Mouse (Mus musculus) cerebellum, postnatal 36 days (tissue): Measurements from ENCODE around the gene Map3k15.

Source experiments
- DNase-seq, 2 experiments: peaks; one replicate each; pipeline ENCODE4 v3.0.0; 2021 to 2022; ENCODE audit warnings: mixed read lengths in 2 of 2

The Map3k15 gene

DNA sequence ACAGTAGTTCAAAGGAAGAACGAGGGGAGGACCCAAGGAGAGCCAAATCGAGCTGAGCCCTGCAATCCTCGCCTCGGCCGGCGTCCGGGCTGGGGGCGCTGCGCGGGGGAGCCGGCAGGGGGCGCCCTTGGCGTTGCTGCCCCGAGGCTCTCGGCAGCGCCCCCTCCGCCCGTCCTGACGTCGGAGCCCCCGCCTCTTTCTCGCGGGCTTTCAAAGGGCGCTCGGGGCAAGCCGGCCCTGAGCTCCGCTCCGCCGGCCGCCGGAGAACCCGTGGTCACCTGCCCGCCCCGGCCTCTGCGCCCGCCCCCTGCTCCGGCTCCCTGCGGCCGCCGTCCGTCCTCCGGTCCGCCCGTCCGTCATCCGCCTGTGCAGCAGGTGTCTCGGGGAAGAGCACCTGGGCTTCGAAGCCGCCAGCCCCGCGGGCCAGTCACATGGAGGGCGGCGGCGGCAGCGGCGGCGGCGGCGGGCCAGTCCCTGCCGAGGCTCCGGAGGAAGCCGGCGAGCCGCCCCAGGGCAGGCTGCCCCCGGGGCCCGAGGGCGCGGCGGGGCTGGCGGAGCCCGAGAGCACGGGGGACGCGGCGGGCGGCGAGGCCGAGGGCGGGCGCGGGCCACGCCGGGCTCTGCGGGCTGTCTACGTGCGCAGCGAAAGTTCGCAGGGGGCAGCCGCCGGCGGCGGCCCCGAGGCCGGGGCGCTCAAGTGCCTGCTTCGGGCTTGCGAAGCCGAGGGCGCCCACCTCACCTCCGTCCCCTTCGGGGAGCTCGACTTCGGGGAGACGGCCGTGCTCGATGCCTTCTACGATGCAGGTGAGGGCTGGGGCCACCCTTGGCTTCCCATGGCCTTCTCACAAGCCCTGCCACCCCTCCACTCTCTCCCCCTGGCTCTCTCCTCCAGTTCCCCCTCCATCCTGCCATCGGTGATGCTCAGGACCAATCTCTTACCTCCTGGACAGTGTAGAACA is at the start of gene Map3k15:
Map3k15 (plus strand) TSS at position 432 of the 959 bp plus-strand sequence.
- DNase-seq: peak in 1 of 2 experiments; percentile 18

DNA sequence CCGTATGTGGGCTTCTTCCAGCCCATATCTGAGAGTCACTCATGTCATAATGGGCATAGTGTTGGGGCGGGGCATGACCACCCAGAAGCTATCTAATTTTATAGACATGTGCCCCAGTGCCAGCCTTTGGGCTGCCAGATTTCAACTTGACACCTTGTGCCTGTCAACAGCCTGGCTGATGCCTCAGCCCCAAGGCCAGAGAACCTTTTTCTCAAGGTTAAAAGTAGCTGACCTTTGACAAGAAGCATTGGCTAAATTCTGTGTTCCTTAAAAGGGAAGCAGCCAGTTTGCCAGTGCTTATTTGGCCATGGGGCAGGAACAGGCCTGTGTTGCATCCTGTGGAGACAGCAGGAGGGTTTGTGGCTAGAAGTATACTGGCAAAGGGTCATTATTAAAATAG is 45.7 kb upstream of the Map3k15 start:
- no peak for DNase-seq

DNA sequence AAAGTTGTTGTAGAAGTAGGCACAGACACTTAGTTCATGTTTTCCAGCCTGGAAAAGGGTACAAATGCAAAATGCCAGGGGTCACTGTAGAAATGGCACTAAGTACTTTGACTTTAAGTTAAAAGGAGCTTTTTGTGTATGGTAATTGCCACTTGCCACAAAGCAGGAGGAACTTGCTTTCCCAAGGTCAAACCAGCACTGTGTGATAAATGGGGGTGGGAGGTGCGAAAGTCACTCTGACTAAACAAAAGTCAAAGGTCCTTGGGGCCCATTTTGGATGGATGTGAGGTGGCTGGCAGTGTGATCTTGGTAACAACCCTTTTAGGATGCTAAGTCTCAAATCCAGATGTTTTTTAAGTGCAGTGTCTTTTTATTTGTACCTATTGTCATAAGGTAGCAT is 44.6 kb upstream of the Map3k15 start:
- no peak for DNase-seq

DNA sequence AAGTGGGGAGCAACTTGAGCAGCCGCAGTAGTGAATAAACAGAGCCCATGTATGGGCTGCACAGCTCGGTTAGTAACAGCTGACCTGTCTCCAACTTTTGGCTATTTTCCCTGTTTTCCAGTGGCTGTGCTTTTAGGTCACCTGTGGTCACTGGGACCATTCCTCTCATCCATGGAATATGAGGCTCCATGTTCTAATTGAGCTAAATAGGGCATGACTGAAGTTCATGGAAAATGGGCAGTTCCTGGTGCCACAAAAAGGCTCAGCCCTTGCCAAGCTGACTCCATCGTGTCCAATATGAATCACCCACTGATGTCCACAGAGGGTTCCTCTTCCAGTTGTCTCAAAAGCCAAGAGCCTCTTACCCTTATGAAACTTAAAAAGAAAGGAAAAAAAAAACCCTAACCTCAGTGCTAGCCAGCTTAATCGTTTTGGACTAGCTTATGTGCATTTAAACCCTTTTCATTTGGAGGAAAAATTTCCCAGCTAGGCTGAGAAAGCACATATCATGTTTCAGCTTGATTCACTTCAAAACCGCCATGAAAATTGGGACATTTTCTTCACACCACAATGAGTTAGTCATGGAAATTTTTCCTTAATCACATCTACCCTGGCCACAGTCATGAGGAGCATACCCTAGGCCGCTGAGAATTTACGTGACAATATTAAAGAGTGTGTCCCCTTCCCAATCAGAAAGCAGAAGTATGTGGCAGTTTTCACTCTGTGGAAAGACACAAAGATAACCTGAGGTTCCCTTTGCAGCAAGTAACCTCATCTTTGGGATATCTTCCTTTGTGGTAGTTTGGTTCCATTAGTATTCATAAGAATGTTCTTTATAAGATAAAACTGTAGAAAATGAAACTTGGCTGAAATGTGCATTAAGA is 34.4 kb upstream of the Map3k15 start:
- DNase-seq: no peak

DNA sequence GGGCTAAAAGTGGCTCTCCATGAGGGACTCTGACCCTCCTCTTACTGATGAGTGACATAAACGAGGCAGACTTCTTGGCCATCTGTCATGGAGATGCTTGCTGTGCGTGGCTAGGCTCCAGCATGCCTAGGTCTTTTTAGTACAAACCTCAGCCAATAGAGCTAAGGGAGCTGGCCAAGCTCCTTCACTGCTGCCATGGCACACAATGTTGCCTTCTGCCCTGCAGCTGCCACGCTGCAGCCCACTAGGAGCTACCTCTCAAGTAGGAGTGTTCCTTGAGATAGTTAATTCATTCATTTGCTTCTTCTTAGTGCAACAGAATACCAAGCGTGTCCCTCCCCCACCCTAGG is 33.8 kb upstream of the Map3k15 start:
- DNase-seq: peak; percentile 71 to 72

DNA sequence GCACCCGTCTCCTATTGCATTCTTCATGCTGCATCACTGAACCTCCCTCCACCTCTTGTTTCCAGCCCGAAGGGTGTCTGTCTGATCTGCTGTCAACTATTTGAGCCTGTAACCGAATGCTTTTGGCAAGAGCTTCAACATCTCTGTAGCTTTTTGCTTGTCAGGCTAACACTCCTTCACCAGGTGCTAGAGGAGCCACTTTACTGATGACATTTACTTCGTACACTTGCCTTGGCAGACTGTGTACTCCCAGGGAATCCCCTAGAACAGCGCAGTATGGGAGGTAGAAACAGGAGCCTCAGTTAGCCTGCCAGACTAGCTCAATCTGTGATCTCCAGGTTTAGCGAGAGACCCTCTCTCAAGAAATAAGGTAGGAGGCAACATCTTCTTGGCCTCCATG is 32.8 kb upstream of the Map3k15 start:
- DNase-seq: no peak

DNA sequence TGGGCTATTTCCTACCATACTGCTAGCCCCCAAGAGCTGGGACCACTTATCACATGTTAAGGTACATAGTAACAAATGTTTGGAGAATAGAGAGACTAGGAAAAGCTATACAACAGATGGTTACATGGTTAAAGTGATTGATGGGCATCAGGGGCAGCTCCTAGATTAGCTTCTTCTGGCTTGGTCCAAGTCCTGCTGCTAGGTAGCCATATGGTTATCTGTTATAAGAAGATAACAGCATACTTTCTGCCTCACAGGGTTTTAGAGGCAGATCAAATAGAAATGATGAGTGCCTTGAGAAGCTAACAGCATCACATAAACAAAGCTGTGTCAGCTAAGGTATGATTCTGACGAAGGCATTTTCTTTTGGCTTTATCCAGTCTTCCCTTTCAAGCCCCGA is 26.8 kb upstream of the Map3k15 start:
- DNase-seq: no peak

DNA sequence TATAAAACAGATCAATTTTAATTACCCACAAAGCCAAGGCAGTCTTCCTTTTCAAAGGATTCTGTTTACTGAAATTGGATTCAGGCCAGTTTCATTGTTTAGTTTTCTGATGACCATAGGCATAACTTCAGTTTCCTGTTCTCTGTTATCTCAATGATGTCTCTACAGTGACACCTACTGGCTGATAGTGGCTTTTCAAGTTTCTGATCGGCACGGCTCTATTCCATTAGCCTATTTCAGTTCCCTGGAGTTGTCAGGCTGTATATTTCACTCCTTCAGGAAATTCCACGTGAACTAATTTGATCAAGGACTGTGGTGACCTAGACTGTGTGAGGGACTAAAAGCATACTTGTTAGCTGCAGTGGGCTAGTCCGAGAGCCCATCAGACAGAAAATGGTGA is 25.0 kb upstream of the Map3k15 start:
- peak; percentile 37 to 67 for DNase-seq

DNA sequence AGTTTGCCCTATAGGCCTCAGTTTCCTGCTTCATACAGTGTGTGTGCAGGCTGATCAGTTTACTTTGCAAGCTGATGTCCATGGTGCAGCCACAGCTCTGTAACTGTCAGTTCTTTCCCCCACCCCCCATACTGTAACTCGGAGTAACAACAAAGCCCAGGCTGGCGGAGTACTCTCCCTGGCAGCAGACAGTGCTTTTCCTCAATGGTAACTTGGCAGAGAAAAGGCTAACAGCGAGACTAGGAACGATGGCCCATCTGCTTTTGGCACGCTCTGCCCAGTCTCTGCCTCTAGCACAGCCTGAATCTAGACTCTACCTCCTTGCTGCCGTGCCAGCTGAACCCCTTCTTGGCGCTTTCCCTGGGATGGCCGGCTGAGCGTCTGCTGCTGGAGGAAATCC is 24.3 kb upstream of the Map3k15 start:
- peak; percentile 75 to 81 for DNase-seq

DNA sequence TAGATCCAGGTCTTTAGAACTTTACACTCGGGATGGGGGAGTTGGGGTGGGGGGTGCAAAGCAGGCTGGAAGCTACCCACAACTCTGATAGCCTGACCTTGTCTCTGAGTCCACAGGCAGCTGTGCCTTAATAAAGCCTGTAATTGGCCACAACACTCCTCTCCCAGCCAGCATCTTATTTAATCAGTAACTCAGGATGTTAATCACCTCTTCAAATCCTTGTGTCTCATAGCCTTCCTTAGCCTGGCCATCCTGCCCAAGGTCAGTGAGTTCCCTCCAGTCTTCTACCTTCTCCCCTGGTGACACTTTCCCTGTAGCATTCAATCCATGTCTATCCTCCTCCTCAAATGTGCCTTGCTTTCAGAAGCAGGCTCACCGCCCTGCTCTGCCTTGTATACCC is 19.2 kb upstream of the Map3k15 start:
- DNase-seq: no peak

DNA sequence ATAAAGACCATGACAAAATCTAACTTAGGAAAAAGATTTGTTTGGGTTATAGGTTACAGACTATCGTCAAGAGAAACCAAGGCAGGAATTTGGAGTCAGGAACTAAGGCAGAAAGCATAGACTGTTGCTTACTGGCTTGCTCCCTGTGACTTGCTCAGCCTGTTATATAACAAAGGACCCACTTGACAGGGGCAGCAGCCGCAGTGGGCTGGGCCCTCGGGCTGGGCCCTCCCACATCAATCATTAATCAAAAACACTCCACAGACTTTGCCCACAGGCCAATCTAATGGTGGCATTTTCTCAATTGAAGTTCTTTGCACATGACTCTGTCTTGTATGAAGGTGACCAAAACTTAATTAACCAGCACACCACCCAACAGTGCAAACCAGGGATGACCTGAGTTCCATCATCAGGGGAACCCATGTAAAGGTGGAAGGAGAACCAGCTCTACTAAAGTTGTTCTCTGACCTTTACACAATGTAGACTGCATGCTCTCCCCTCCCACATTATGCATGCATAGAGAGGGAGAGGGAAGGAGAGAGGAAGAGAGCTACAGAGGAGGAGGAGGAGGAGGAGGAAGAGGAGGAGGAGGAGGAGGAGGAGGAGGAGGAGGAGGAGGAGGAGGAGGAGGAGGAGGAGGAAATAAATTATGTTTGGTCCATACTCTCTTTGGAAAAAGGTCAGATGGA is 17.0 kb upstream of the Map3k15 start:
- no peak for DNase-seq

DNA sequence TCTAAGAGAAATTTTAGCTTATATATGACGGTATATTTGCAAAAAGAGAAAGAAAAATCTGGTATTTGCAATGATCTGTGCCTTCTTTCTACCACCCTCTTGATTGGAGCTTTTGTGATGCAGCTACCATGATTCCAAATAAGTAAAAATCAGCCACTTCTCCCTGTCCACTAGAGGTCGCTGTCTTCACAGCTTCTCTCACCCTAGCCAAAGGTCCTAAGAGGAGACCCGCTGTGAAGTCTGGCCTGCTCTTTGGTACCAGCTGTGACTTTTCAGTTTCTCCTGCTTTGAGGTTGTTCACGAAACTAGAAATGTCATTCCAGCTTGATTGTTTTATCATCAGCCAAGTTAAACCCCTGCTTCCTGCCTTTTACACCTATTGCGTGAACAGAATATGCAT is 14.5 kb upstream of the Map3k15 start:
- peak; percentile 17 to 22 for DNase-seq

DNA sequence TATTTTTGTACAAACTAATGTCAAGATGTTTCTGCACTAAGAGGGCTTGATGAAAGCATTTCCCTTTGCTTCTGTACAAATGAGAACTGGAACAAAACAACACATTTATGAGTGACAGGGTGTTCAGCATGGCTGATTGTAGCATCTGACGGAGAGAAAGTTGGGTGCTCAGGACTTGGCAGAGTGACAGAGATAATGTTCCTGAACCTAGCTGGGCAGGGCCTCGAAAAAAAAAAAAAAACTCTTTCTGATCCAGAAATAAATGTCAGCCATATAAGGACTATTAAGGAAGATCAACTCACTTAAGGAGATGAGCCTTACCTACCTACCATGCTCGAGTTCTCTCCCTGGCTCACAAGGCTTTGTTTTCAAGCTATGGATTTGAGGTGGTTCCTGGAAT is 12.0 kb upstream of the Map3k15 start:
- DNase-seq: no peak

DNA sequence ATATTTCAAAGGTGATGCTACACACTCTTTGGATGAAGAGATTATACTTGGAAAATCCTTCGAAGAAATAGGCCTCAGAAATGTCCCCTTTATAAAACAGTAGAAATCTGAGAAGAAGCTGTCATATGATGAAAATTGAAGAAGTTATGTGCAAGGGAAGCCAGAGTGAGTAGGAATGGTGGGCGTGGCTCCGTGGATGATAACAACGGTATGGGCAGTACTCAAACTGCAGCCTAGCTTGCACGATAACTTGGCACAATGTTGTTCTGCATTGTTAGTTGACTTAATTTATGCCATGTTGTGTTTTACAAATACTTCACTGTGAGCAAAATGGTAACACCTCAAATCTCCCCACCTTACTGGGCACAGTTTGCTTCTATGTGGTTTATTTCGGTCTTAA is 7.6 kb downstream of the Map3k15 start:
- no peak for DNase-seq

DNA sequence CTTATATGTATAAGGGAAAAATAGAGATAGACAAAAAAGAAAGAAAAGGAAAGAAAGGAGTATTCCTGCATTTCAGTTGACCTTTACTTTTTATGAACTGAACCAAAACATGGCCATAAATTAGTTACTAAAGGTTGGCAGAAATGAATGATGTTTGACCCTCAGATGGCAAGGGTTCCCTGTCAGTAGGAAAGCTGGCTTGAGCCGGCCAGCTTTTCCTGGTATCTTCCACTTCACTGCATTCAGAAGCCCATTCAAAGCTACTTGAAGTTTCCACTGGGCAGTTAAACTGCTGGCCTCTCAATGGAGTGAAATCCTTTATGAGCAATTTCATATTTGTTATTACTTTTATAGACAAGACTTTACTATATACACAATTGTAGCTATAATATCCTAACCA is 65.1 kb downstream of the Map3k15 start:
- no peak for DNase-seq

DNA sequence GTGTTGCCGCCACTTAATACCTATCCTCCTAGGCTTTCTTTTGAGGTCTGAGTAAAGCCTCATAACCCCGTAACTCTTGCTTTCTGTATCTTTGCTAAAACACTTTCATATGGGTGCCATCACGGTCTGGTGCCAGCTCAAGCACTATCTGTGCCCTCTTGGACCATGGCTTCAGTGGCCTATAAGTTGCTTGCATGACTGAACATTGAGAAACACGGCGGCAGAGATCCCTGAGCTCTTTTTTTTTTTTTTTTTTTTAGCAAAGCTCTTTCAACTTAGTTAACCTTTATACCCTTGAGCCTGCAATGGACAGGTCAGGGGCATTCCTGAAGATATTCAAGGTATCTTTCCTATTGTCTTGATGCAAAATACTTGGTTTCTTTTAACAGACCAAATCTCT is 66.4 kb downstream of the Map3k15 start:
- DNase-seq: no peak

DNA sequence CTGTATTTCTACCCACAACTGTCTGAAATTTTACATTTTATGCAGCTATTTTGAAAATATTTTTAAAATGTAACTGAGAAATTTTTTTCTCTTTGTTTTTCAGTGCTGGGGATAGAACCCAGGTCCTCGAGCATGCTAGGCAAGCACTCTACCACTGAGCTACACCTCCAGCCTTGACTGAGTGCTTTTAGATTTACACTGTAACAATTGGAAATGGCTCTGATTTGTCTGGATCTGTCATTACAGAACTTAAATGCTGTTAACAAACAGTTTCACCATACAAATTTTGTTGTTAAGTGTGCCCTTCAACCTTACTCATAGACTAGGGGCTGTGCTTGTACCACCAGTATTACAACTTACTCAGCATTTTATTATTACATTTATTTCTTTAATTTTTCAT is 103.7 kb downstream of the Map3k15 start:
- no peak for DNase-seq

DNA sequence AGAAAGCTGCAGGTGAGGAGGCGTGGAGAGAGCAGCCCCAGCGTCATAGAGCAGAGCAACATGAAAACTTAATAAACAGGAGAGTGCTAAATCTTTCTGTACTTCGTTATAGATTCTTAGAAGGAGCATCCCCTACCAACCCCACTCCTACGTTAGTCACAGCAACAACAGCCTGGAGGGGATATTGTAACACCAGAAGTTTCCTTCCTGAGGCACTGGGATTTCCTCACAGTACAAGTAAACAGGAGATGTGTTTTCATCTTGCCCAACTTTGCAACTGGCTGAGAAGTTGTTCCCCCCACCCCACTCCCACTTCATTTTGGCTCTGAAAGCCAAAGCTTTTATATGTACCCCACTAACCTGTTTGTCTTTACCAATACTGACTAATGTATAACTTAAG is 119.6 kb downstream of the Map3k15 start:
- no peak for DNase-seq

DNA sequence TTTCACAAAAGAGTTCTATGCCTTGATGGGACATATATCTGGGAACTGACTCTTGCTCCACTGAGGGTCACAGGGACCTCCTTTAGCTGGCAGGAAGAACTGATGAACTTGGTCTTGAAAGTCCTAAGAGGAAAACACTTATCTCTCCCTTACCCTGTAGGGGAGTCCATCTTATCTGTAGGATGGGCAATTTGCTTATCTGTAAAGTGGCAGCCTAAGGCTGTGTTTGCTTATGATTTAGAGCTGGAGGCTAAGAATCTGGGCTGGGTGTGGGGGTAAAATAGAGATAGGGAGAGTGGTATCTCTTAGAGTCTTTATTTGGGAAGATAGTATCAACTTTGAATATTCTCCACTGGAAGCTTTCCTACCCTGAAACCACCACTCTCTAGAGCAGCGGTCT is 125.5 kb downstream of the Map3k15 start:
- no peak for DNase-seq

DNA sequence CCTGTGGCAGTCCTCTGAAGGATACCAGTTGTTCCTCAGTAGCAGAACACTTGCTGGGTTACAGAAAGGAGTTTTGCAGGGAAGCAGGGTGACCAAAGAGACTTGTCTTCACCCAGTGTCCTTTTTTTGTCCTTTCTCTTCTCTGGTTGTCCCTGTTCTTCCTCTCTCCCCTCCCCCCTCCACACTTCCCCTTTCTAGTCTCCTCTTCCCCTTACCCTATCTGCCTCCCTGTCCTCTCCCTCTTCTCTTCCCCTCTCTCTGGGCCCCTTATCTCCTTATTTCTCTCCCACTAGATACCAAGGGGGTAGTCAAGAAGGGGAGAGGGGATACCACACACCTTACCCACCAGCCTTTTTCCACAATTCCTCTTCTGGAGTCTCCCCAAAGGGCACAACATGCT is 127.8 kb downstream of the Map3k15 start:
- DNase-seq: no peak

DNA sequence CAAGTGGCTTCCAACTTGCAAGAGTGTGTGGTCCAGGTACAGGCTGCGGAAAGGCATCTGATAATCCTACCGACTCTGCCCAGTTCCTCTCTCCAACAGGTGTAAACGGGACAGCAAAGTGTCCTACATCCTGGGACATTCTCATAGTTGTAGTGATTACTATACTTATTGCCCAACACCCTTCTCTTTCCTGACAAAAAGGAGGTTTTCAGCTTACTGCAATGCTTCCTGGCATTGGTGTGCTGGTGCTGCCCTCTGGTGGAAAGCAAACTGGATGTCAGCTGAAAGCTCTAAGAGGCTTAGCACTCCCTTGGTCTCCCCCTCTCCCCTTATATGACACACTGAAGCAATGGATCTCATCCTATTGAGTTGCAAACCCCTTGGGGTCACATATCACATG is 128.4 kb downstream of the Map3k15 start:
- DNase-seq: peak; percentile 37 to 39

DNA sequence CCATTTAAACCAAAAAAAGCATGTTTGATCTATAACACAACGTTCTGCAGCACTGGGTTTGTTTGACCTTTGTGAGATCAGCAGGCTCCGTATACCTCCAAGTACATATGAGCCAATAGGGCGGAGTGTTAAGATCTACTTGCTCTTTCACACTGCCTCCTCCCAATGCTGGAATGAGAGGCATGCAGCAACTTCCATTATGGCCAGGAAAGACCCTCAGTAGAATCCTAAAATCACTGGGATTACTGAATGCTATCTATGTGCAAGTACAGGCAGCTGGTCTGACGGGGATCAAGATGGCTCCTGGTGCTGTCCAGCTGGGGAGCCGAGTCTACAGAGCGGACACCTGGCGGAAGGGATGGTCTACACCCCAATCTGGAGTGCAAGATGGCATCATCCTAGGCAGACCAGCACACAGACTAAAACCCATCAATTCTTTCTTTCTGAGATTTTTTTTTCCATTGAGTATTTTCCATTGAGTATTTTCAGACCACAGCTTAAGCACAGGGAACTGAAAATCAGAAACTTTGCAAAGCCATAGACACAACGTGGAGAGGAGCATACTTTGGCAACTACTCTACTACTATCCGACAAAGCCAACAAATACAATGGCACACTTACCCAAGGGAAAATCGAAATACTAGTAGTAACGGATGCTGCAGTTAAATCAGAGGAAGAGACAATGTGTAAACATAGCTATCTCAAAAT is 146.1 kb downstream of the Map3k15 start:
- DNase-seq: no peak

DNA sequence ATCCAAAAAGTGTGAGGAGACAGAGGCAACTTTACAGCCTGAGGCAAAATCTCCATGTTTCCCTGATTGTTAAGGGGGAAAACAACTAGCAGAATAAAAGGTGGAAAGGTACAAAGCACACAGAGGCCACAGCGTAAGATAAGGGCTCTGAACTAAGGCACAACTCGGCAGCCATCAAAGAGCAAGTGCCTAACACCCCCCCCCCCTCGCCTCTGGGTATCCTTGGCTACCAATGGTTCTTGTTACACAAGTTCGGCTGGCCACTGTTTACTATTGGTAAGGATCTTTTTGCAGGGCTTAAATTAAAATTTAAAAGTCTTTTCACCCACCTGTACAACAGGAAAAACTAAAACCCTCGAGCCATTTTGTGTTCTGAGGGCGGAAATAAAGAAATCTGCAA is 147.5 kb downstream of the Map3k15 start:
- DNase-seq: no peak
